Mouse (Mus musculus): ENCODE results near the gene Rxrb.

Gene Rxrb

DNA sequence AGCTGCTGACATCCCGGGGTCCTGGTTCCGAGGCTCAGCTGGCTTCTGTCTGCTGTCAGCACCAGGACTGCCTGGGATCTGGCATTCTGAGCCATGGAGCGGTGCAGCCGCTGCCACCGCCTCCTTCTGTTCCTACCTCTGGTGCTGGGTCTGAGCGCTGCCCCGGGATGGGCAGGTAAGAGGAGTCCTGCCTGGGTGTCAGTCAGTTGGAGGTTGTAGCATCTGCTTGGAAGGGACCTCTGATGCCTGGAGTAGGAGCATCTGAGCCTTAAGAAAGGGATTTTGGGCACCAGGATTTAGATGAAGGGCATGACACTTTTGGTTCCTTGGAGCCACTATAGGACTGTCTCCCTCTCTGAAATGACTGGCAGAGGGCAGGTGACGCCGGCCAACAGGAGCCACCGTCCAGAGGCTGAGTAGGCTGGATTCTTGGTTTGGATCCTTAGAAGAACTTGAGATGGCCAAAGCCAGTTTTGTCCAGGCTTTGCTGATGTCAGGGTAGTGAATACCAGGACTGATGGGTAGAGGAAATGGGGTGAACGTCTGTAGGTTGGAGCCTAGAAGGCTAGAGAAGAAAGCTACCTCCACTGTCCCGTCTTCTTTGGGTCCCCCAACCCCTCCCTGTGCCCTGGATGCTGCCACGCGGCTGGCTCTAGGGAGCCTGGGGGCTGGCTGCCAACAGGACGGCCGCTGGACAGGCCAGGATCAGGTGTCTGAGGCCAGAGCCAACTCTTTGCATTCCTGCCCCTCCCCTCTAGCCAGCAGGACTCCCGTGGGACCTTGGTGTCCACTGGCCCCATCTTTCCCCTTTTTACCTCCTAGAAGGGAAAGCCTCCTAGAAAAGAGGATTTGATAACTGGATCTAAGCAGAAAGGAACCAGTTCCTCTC, 8.2 kb downstream of the Rxrb start:
- intact Hi-C loops (cut with DNase I): loop anchor here (5.0 kb wide), 1 partner anchor 77 kb away; the partner anchor contains the start of gene H2-DMa

DNA sequence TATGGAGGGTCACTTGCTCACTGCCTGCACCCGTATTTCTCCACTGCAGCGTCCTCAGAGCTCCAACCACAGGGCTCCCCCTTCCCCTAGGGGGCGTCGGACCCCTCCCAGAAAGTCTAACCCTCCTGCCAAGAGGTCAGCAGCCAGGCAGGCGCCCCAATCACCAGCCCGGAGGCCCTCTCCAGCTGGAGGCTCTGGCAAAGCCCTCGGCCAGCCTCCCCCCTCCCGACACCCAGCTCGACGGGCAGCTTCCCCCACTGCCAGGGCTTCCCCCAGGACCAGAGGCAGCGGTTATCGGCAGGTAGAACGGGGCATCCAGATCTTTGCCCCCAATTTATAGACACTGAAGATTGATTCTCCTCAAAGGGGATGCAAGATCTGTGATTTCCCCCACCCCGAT, 14.3 kb downstream of the Rxrb start:
- intact Hi-C loops (cut with DNase I): no loop called here

DNA sequence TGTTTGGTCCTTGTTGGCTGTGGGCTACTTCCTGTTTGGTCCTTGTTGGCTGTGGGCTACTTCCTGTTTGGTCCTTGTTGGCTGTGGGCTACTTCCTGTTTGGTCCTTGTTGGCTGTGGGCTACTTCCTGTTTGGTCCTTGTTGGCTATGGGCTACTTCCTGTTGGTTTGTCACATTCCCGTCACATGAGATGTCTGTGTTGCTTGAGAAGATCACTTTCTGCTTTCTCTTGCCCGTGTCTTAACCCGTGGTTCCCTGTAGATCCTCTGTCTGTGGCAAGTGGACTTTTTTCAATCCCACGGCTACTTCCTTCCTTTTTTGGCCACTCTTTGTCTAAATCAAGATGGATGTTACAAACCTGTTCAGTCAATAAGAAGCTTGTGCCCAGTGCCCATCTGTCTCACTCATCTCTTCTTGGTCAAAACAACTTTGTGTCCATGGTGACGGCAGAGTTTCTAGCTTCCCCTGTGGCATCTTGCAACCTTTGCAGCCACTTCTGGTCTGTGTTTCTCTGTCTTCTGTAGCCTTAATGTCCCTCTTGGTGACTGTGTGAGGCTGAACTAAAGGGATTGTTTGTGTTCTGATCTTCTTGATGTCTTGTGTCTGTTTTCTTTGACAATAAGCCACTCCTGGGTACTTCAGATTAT, 15.9 kb downstream of the Rxrb start:
- intact Hi-C loops (cut with DNase I): no loop called here

DNA sequence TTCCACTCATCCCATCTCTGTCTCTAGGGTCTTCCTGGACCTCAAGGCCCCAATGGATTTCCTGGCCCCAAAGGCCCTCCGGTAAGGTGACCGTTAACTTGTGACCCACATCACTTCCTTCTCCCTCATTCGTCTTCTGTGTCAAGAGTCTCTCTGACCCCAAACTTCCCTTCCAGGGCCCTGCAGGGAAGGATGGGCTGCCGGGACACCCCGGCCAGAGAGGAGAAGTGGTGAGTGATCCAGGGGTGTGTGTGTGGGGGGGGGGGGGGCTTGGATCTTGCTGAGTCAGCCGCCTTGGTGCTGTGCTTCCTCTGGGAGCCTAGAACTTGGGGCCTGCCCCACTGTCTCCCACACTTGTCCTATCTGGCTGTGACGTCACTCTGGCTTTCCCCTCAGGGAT, 25.6 kb downstream of the Rxrb start:
- intact Hi-C loops (cut with DNase I): no loop called here

DNA sequence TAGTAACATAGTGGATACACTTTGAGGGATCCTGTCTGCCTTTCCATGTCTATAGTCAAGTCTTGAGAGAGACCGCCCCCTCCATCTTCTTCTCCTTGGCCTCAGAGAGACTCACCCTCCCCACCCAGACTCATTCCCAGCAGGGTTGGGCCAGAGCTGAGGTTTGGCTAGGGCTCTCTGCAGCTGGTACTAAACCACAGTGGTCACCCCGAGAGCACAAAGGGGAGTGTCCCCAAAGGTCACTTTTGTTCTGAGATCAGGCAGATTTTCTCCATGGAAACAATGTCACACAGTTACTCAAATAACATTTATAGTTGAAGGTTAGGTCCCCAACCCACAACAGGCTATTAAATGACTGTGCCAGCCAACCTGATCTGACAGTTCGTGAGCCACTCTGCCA, 37.3 kb downstream of the Rxrb start:
- intact Hi-C loops (cut with DNase I): no loop called here

DNA sequence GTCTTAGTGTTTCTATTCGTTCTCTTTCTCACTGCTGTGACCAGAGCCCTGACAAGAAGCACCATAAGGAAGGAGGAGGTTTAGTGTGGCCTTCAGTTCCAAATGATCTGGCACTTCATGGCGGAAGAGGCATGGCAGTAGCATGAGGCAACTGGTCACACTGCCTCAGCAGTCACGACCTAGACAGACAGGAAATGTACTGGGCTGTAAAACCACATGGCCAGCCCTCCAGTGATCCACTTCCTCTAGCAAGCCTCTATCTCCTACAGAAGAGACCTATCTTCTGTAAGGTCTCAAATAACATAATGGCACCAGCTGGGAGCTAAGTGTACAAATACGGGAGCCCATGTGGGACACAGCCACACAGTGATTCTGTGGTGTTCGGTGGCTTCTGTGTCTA, 40.5 kb downstream of the Rxrb start:
- intact Hi-C loops (cut with DNase I): loop anchor here (10.0 kb wide), 1 partner anchor 163 kb away; the partner anchor contains the start of gene H2-Ob

DNA sequence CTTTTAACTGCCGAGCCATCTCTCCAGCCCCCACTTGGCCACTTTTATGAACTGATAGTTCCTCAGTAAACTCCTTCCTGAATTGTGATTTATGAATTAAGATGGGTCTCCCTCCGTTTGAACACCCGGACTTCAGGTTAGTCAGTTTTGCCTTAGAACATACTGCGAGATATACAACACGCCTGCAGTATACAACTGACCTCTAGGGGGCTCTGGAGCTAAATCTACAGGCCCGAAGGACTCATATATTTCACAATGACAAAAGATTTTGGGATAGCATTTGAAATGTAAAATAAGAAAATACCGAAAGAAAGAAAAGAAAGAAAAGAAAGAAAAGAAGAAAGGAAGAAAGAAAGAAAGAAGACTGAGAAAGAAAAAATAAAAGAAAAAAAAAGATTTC, 43.7 kb downstream of the Rxrb start:
- intact Hi-C loops (cut with DNase I): loop anchor here (5.0 to 10.0 kb wide), 2 partner anchors 62 to 160 kb away; partner anchors contain the start of gene H2-Ob

DNA sequence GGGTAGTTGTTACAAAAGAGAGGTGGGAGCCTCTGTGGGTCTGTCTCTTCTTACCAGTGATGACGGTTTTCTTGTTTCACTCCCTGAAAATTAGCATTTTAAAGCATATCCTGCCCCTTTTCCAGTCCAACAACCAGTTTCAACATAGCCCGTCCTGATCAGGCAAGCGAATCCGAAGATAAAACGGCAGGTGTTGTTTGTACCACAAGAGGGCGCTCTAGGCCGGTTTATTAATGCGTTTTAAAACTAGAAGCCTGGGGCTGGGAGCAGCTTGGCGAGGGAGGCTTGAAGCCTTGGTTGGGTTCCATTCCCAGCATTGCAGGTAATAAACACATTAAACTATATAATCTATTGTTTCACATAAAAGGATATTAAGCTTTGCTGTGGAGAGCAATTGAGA, 45.9 kb downstream of the Rxrb start:
- intact Hi-C loops (cut with DNase I): loop anchor here (2.0 to 10.0 kb wide), 3 partner anchors 60 to 157 kb away; partner anchors contain the start of gene H2-Ob

DNA sequence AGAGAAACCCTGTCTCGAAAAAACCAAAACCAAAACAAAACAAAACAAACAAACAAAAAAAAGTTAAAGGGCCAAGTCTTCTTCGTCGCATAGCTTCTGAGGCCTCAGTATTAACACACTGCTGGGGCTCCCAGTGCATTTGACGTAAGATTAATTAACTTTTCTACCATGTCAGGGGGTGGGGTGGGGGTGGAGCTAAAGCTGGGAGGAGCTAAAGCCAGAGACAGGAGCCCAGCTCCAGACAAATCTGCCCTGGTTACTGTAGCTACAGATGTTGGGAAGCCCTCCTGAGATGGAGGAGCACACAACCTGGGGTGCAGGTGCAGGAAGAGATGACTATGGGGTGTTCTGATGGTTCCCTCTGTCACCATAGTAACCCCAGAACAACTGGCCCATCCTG, 46.5 kb downstream of the Rxrb start:
- intact Hi-C loops (cut with DNase I): loop anchor here (5.0 to 10.0 kb wide), 2 partner anchors 59 to 157 kb away; partner anchors contain the start of gene H2-Ob

DNA sequence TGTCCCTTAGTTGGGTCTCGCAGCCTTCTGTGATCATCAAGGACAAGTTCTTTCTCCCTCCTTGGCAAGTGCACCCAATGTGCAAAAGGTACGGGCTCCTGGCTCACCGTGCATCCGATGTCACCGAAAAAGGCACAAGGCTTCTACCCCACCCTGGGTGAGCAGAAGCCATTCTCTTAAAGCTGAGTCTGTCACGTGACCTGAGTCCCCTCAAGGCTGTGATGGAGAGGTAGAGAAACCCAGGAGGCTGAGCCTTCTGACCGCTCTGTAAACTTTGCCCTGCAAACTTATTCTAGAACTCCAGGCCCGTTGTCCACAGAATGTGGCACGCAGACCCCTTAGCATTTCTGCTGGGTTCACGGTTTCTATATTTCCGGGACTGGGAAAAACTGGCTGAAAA, 47.4 kb downstream of the Rxrb start:
- intact Hi-C loops (cut with DNase I): loop anchor here (5.0 to 10.0 kb wide), 2 partner anchors 58 to 156 kb away; partner anchors contain the start of gene H2-Ob

DNA sequence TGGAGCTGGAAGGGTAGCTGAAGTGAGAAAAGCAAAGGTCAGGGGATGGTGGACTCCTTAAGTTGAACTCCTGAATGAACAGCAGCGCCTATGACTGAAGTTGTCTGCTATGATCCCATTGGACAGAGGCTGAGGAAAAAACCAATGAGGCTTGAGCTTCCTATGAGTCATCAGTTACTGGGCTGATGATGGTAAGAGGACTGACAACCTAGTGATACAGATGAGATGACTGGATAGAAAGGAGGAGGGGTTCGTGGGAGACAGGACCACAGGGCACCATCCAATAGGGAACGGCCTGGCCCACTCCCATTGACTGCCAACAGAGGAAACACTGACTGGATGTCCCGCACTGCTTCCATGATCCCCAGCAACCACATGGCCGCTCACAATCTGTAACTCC, 48.0 kb downstream of the Rxrb start:
- intact Hi-C loops (cut with DNase I): loop anchor here (5.0 to 10.0 kb wide), 2 partner anchors 58 to 155 kb away; partner anchors contain the start of gene H2-Ob

DNA sequence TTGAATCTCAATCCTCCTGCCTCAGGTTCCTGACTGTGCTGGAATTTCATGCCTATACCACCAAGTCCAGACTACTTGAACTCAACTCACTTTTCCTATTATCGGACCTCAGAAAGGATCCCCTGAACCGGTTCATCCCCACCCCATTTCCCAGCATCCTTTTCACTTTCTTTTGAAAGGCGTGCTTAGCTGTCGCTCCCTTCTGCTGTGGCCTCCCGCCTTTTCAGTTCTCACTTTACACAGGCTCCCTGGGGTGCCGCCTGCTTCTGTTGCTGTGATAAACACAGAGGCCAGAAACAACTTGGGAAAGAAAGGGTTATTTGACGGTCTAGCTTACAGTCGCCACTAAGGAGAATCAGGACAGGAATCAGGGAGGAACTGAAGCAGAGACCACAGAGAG, 51.5 kb downstream of the Rxrb start:
- intact Hi-C loops (cut with DNase I): no loop called here

DNA sequence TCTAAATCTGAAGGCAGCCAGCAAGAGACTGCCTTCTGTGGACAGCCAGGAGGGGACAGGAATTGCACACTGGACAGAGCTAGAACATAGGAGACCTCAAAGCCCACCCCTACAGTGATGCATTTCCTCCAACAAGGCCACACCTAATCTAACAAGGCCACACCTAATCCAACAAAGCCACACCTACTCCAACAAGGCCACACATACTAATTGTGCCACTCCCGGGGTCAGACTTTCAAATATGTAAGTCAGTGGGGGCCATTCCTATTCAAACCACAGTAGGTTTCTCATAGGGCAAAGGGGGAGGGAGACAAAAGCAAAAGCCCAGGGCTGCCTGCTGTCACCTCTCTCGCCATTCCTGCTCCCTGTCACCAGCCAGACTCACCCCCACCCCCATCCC, 55.8 kb downstream of the Rxrb start:
- intact Hi-C loops (cut with DNase I): no loop called here

Small RNA genes within 50 kb of the gene (microRNA-seq; reads per million reads assigned to microRNA genes)
- gene Mir219a-1 (0.46 to 0.49 reads per million in 2 experiments), gene Mir219c (0 reads per million in 2 experiments)
